Mouse (Mus musculus): ENCODE measurements around the gene Mrpl12.

DNA sequence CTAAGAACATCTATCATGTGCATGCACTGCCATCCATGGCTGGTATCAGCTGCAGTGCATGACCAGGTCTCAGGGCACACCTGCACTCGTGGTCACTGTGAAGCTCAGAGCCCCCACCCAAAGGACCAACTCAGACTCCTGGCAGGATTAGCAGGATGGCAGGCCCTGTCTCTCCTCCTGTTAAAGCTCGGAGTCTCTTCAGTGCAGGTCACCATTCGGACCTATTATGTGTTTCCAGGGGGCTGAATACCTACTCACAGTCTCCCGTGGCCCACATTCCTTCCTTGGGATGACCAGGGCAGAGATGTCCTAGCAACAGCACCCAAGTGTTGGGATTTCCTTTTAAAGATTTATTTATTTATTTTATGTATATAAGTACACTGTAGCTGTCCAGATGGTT lies 32.7 kb downstream of the Mrpl12 start:
- TF ChIP-seq CTCF (IDR thresholded peaks at IDR 0.05; ENCODE audit: low read depth, low read length) (no peak), POLR2A (IDR thresholded peaks at IDR 0.05; ENCODE audit: extremely low read depth, insufficient read depth, low read length) (no peak)
